Mouse (Mus musculus): ENCODE measurements around the gene Nr0b1. TPM values are rescaled to one million over a fixed set of nuclear protein-coding genes. Genes with fewer than 3 reads are reported as not detected.

Nr0b1 gene
- polyA plus RNA-seq (2012; ENCODE audit: insufficient read depth, insufficient read length, low replicate concordance, missing spikeins) = not detected in 2 replicates

- TF ChIP-seq POLR2A (IDR thresholded peaks at IDR 0.05; ENCODE audit: insufficient read depth, low read depth, low read length) = no peak
- no peak for TF ChIP-seq CTCF (IDR thresholded peaks at IDR 0.05; ENCODE audit: insufficient read depth, low read depth, low read length)
- WGBS = 19% methylated on average over 53 of the region's 53 CpGs
- H3K4me1 ChIP-seq (ENCODE audit: control insufficient read depth, insufficient read depth, low read length) = peaks cover 11% of the 10 kb centered on the region; the same call in 1 of the 2 replicates
- no peak within 1 kb of the TSS for H3K27ac ChIP-seq (ENCODE audit: insufficient read depth, low read depth, low read length)
- H3K4me3 ChIP-seq (ENCODE audit: insufficient read depth, low read depth, low read length) = peak within 1 kb of the TSS; percentile 35
Measured at GRCm38 (mm10) chrX:86191614-86192419, at the start of gene Nr0b1. Nr0b1 (plus strand) TSS chrX:86191764.

DNA sequence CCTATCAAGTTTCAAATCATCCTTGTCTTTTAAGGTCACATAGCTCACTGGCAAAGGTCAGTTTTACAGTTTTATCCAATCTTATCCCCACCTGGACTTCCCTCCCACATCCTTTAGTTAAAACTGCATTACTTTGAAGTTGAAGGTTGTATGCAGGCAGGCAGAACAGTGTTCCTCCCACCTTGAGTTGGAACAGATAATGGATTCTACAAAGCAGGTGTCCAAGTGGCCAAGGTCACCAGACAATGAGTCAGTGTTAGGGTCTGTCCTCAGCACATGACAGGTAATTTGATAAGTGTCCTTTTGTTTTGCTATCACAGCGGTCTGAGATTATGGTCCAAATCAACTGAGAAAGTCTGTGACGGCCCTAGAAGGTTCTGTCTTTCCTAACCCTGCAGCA, 4.3 kb upstream of the Nr0b1 start:
- 87% methylated on average over 2 of the region's 2 CpGs for WGBS
- Histone ChIP-seq H3K27ac (ENCODE audit: insufficient read depth, low read depth, low read length) (no peak overlapping the region), H3K4me3 (ENCODE audit: insufficient read depth, low read depth, low read length) (no peak overlapping the region), H3K4me1 (ENCODE audit: control insufficient read depth, insufficient read depth, low read length) (peaks cover 7% of the 10 kb centered on the region; the same call in 1 of the 2 replicates)
- TF ChIP-seq CTCF (IDR thresholded peaks at IDR 0.05; ENCODE audit: insufficient read depth, low read depth, low read length) (no peak), POLR2A (IDR thresholded peaks at IDR 0.05; ENCODE audit: insufficient read depth, low read depth, low read length) (no peak)

DNA sequence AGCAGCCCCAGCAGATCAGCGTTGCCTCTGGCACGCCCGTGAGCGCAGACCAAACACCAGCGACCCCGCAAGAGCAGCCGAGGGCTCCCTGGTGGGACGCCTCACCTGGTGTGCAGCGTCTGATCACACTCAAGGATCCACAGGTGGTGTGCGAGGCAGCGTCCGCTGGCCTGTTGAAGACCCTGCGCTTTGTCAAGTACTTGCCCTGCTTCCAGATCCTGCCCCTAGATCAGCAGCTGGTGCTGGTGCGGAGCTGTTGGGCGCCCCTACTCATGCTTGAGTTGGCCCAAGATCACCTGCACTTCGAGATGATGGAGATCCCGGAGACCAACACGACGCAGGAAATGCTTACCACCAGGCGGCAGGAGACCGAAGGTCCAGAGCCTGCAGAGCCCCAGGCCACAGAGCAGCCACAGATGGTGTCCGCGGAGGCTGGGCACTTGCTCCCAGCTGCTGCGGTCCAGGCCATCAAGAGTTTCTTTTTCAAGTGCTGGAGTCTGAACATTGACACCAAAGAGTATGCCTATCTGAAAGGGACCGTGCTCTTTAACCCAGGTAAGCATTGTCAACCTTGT, 943 bp downstream of the Nr0b1 start:
- peaks cover 11% of the 10 kb centered on the region; the same call in 1 of the 2 replicates for H3K4me1 ChIP-seq (ENCODE audit: control insufficient read depth, insufficient read depth, low read length)
- TF ChIP-seq POLR2A (IDR thresholded peaks at IDR 0.05; ENCODE audit: insufficient read depth, low read depth, low read length) (no peak), CTCF (IDR thresholded peaks at IDR 0.05; ENCODE audit: insufficient read depth, low read depth, low read length) (no peak)
- peak overlapping the region; percentile 35 for H3K4me3 ChIP-seq (ENCODE audit: insufficient read depth, low read depth, low read length)
- WGBS = 16% methylated on average over 25 of the region's 25 CpGs
- no peak overlapping the region for H3K27ac ChIP-seq (ENCODE audit: insufficient read depth, low read depth, low read length)

DNA sequence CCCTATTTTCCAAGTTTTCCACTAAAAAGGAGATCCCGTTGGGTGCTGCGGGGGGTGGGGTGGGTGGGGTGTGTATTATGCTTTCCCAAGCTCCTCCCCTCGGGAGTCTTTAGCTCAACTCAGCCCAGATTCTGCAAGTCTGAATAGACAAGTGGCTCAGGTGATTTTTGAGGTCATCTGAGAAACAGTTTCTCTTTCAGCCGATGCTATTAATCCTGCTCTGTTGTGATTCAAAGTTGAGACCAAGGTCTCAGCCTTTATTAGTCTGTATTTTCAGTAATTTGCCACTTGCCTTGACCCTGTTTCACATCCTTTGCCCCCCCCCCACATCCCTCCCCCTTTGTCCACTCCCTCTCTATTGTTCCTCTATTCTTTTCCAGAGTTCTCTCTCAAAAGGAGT, 1.8 kb downstream of the Nr0b1 start:
- TF ChIP-seq POLR2A (IDR thresholded peaks at IDR 0.05; ENCODE audit: insufficient read depth, low read depth, low read length) = no peak
- WGBS = 24% methylated on average over 4 of the region's 4 CpGs

DNA sequence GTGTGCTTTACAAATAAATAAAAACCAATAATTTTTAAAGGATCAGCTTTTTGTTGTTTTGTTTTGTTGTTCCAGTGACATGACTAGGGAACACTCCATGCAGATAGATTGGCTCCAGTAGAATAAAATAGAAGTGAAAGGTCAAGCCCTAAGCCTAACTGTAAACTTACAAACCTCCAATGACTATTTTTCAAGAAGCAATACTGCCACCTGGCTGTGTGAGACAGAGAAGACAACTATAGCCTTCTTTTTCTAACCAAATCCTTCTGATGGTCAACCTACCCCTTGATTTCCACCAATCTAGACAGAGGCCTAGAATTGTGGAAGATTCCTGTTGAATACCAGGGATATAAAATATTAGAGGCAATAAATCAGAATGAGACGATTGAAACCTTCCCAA, 45.7 kb downstream of the Nr0b1 start:
- H3K4me1 ChIP-seq (ENCODE audit: control insufficient read depth, insufficient read depth, low read length) = no peaks in the 10 kb centered on the region
- WGBS = 67% methylated on average over 1 of the region's 1 CpGs
- TF ChIP-seq POLR2A (IDR thresholded peaks at IDR 0.05; ENCODE audit: insufficient read depth, low read depth, low read length) (no peak), CTCF (IDR thresholded peaks at IDR 0.05; ENCODE audit: insufficient read depth, low read depth, low read length) (no peak)
- no peak overlapping the region for H3K27ac ChIP-seq (ENCODE audit: insufficient read depth, low read depth, low read length)
- no peak overlapping the region for H3K4me3 ChIP-seq (ENCODE audit: insufficient read depth, low read depth, low read length)

More for the DNA sequence above, 1.8 kb downstream of the Nr0b1 start:
- H3K4me3 ChIP-seq (ENCODE audit: insufficient read depth, low read depth, low read length) = no peak overlapping the region
- no peak overlapping the region for H3K27ac ChIP-seq (ENCODE audit: insufficient read depth, low read depth, low read length)
- peaks cover 11% of the 10 kb centered on the region; the same call in 1 of the 2 replicates for H3K4me1 ChIP-seq (ENCODE audit: control insufficient read depth, insufficient read depth, low read length)

Other genes starting within 250 kb of the Nr0b1 start
- not detected in 2 replicates for gene Samt3, start 147.6 kb upstream of the Nr0b1 start, polyA plus RNA-seq (2012; ENCODE audit: insufficient read depth, insufficient read length, low replicate concordance, missing spikeins)
- not detected in 2 replicates for gene Mageb4, start 113.3 kb downstream of the Nr0b1 start, polyA plus RNA-seq (2012; ENCODE audit: insufficient read depth, insufficient read length, low replicate concordance, missing spikeins)

Measured in olfactory bulb, adult 2 months (tissue).